Mouse (Mus musculus) C2C12 (cell line): ENCODE results near the gene Kat6b.

Experiments used
- CTCF ChIP-seq: IDR thresholded peaks from one replicate; pipeline ENCODE4 v1.5.1; 2011; ENCODE audit not compliant: control insufficient read depth, insufficient read depth, insufficient read length
- MYOD1 ChIP-seq: IDR thresholded peaks from one replicate; pipeline ENCODE4 v1.6.1; 2011; ENCODE audit warnings: low read depth; ENCODE audit not compliant: control insufficient read depth, insufficient read length

DNA sequence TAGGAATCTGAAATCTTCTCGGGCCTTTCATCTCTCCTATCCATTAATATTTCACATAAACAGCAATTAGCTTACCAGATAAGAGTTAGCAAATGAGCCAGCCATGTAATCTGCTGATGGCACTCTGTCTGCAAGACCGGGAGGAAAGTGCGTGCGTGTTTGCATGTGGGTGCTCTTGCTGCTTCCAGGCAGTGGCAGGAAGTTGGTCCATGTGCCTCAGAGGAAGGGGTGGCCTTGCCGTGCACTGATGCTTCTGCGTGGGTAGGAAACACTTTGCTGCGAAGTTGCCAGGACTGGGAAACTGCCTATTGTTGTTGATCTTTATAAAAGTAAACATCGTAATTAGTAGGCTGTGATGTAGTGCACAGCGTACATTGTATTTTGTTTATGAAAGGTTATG is 42.0 kb downstream of the Kat6b start:
- no peak for TF ChIP-seq MYOD1
- TF ChIP-seq CTCF = no peak
